Mouse (Mus musculus) liver, embryonic 12.5 days (tissue): Measurements from ENCODE around the gene Foxg1. TPM values are rescaled to one million over a fixed set of nuclear protein-coding genes. Genes with fewer than 3 reads are reported as not detected.

ENCODE experiments used
- ATAC-seq: fragments of 200-750 bp; cut with Nextera tagmentation; 2 replicates; pipeline ENCODE4 v1.8.0; 2017; ENCODE audit warnings: moderate number of reproducible peaks, mild to moderate bottlenecking, moderate library complexity
- H3K27ac ChIP-seq: fragments of 300-500 bp; sonication (generic); 2 replicates; pipeline ENCODE4 v1.5.1; 2016; ENCODE audit warnings: mild to moderate bottlenecking
- H3K27me3 ChIP-seq: fragments of 300-500 bp; sonication (generic); replicated peaks from 2 replicates; pipeline ENCODE4 v1.6.1; 2016; ENCODE audit warnings: mild to moderate bottlenecking, moderate library complexity
- H3K36me3 ChIP-seq: fragments of 300-500 bp; sonication (generic); 2 replicates; pipeline ENCODE4 v1.6.1; 2016; ENCODE audit warnings: mild to moderate bottlenecking, moderate library complexity
- H3K4me1 ChIP-seq: fragments of 300-500 bp; sonication (generic); 2 replicates; pipeline ENCODE4 v1.6.1; 2016
- H3K4me2 ChIP-seq: fragments of 300-500 bp; sonication (generic); 2 replicates; pipeline ENCODE4 v1.6.1; 2016; ENCODE audit warnings: mild to moderate bottlenecking, moderate library complexity
- H3K4me3 ChIP-seq: fragments of 300-500 bp; sonication (generic); 2 replicates; pipeline ENCODE4 v1.5.1; 2016; ENCODE audit warnings: mild to moderate bottlenecking, moderate library complexity
- H3K9ac ChIP-seq: fragments of 300-500 bp; sonication (generic); 2 replicates; pipeline ENCODE4 v1.6.1; 2016; ENCODE audit warnings: mild to moderate bottlenecking, moderate library complexity
- H3K9me3 ChIP-seq: fragments of 300-500 bp; sonication (generic); replicated peaks from 2 replicates; pipeline ENCODE4 v1.6.1; 2016; ENCODE audit warnings: mild to moderate bottlenecking, moderate library complexity
- WGBS: fragments of 180-500 bp; shearing (Covaris S2); methylation state at CpG from one replicate; pipeline ENCODE4 v1.1.7; 2016; ENCODE audit not compliant: insufficient replicate concordance; 5-methylcytosine and 5-hydroxymethylcytosine counted together
- polyA plus RNA-seq: library from polyadenylated mRNA; unstranded; fragments of >200 nt; fragmentation: Nextera tagmentation; extraction: Ambion mirVana; gene quantifications from 2 replicates; pipeline ENCODE4 v1.2.1, GENCODE M21; 2016

Foxg1 gene
- polyA plus RNA-seq, 1 experiment from 2014 or later: not detected

DNA sequence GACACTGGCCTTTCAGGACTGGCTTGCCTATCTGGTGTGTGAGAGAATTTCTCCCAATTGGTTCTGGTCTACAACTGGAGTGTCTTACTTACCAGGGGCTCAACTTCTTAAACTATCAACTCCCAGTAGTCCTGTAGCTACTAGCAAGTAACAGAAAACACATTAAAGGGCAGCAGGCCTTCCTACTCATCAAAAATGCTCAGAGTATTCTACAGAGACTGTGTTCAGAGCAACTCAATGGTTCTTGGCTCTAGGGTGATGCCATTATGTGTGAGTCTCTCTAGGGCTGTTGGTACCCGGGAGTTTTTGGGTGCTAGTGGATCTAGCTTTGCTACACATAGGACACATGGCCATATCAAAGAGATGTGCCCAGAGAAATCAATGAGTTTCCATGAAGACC lies 3.5 kb upstream of the Foxg1 start:
- peaks cover 10% of the 10 kb centered on the region; the same call in 1 of the 2 replicates for H3K4me1 ChIP-seq
- H3K9me3 ChIP-seq: no peaks in the 10 kb centered on the region
- H3K27me3 ChIP-seq: peaks cover 95% of the 10 kb centered on the region
- no peak overlapping the region for H3K4me2 ChIP-seq
- no peak overlapping the region for H3K4me3 ChIP-seq
- H3K9ac ChIP-seq: no peak overlapping the region
- ATAC-seq: no peak
- WGBS: 0% methylated on average over 1 of the region's 1 CpGs
- H3K36me3 ChIP-seq: no peaks in the 10 kb centered on the region
- no peak overlapping the region for H3K27ac ChIP-seq

DNA sequence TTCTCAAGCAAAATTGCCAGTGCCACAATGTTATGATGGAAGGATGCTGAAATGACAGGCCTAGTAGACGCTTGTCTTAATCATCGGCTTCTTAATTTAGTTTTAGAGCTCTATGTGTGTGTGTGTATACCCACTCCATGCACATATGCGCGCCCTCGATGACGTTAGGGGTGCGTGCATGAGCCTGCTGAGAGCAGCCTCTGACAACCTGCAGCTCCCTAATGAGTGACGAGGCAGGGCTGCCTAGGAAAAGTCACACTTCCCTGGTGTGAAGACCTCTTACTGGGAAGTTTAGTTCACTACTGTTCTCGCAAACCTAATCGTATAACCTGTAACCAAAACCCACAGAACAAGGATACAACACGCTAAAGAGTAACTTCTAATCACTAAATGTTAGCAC lies 3.0 kb upstream of the Foxg1 start:
- no peaks in the 10 kb centered on the region for H3K36me3 ChIP-seq
- ATAC-seq: no peak
- H3K9ac ChIP-seq: no peak overlapping the region
- H3K27me3 ChIP-seq: peaks cover 95% of the 10 kb centered on the region
- H3K27ac ChIP-seq: no peak overlapping the region
- 8% methylated on average over 11 of the region's 11 CpGs for WGBS
- H3K4me3 ChIP-seq: no peak overlapping the region
- H3K4me1 ChIP-seq: peaks cover 11% of the 10 kb centered on the region; the same call in 1 of the 2 replicates
- H3K9me3 ChIP-seq: no peaks in the 10 kb centered on the region
- no peak overlapping the region for H3K4me2 ChIP-seq

DNA sequence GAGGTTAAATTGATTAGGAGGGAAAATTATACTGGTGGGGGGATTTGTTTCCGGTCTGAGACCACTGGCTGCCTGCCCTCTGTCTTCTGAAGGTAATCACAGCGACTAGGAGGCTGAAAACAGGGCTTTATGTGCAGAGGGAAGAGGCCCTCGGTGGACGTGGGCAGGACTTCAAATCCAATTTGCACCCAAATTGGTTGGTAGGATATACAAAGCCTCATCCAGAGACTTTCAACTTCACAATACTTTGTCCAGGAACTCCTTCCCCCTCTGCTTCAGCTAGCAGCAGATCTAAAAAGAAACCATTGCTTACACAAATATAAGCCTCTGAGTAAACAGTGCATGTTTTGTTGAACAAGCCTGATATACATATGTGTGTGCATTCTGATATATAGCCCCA lies 2.0 kb upstream of the Foxg1 start:
- WGBS: 1% methylated on average over 4 of the region's 4 CpGs
- Histone ChIP-seq H3K4me1 (peaks cover 11% of the 10 kb centered on the region; the same call in 1 of the 2 replicates), H3K36me3 (no peaks in the 10 kb centered on the region), H3K9ac (no peak overlapping the region), H3K27ac (no peak overlapping the region), H3K9me3 (no peaks in the 10 kb centered on the region), H3K4me3 (no peak overlapping the region), H3K4me2 (no peak overlapping the region), H3K27me3 (peaks cover 98% of the 10 kb centered on the region)
- ATAC-seq: no peak

DNA sequence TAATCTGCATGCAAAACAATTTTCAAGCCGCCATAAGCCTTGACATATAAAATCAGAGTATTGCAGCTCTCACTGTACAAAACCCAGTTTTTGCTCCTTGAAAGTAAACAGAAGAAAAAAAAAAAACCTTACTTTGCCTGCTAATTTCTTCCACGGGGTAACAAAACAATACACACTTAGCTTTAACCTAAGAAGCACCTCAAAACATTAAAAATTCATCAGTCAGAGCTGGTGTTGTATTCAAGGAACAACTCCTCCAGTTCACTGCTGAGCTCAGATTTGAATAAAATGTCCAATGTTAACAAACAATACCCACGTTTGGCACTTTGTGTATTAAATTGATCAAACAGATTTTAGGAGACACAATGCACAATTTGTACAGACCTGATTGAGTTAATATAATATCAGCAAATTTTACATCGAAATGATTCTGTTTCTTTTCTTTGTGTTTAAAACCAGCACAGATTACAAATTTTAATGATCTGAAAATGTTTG lies 1.4 kb upstream of the Foxg1 start:
- Histone ChIP-seq H3K9ac (no peak overlapping the region), H3K36me3 (no peaks in the 10 kb centered on the region), H3K27ac (no peak overlapping the region), H3K9me3 (no peaks in the 10 kb centered on the region), H3K4me3 (no peak overlapping the region), H3K4me2 (no peak overlapping the region), H3K4me1 (peaks cover 11% of the 10 kb centered on the region; the same call in 1 of the 2 replicates), H3K27me3 (peaks cover 98% of the 10 kb centered on the region)
- 4% methylated on average over 4 of the region's 4 CpGs for WGBS
- ATAC-seq: no peak

DNA sequence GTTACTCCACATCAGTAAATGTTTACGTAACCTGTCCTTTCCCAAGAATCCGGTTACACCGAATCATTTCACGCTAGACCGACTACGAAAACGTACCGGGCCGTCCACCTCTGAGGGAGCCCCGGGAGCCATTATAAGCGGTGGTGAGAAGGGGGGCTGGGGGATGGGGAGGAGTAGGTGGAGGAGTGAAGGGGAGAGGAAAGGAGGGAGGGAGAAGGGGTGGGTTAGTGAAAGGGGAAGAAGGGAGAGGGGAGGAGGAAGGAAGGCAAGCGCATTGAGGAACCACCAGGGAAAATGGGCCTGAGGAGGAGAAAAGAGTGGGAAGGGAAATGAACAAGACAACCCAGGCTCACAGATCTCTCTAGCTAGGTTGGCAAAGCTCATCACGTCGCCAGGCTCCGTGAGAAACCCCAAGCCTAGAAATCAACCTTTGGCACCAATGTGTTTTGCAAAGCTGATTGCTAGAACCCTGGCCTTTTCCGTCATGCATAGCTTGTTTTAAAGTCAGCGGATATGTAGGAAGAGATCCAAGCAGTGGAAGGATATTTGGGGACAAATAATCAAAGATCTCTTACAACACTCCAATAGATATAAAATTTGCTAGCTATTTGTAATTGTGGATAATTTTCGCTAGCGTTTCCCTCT lies 617 bp upstream of the Foxg1 start:
- Histone ChIP-seq H3K9ac (no peak overlapping the region), H3K4me2 (no peak overlapping the region), H3K4me1 (peaks cover 11% of the 10 kb centered on the region; the same call in 1 of the 2 replicates), H3K36me3 (no peaks in the 10 kb centered on the region), H3K4me3 (no peak overlapping the region), H3K9me3 (no peaks in the 10 kb centered on the region), H3K27ac (no peak overlapping the region), H3K27me3 (peaks cover 92% of the 10 kb centered on the region)
- no peak for ATAC-seq
- 2% methylated on average over 19 of the region's 19 CpGs for WGBS

DNA sequence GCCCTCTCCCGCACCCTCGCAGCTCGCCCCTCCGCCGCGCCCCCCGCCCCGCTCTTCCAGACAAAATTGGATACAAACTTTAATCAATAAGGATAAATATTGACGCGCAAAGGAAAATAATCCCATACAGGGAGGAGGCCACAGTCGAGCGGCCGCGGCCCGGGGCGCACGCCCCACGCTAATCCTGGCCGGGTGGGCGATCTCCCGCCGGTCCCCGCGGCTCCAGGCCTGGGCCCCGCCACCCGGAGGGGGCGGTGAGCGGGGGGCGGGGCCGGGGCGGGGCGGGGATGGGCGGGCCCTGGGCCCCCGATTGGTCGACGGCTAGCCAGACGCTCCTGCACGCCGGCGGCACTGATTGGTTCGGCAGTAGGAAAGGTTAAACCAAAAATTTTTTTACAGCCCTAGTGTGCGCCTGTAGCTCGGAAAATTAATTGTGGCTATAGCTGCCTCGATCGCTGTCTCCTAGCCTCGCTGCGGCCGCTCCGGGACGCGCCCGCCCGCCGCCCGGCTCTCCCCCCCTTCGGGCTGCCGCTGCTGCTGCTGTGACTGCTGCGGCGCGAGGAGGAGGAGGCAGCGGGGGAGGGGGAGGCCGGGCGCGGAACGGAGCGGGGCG lies 1.2 kb downstream of the Foxg1 start:
- H3K9ac ChIP-seq: no peak overlapping the region
- ATAC-seq: peak; percentile 73
- peak overlapping the region; percentile 38 for H3K4me3 ChIP-seq
- H3K27me3 ChIP-seq: peaks cover 81% of the 10 kb centered on the region
- no peak overlapping the region for H3K27ac ChIP-seq
- no peaks in the 10 kb centered on the region for H3K9me3 ChIP-seq
- WGBS: under 1% methylated on average over 54 of the region's 67 CpGs
- H3K36me3 ChIP-seq: no peaks in the 10 kb centered on the region
- H3K4me2 ChIP-seq: peak overlapping the region; percentile 52
- peaks cover 11% of the 10 kb centered on the region; the same call in 1 of the 2 replicates for H3K4me1 ChIP-seq

DNA sequence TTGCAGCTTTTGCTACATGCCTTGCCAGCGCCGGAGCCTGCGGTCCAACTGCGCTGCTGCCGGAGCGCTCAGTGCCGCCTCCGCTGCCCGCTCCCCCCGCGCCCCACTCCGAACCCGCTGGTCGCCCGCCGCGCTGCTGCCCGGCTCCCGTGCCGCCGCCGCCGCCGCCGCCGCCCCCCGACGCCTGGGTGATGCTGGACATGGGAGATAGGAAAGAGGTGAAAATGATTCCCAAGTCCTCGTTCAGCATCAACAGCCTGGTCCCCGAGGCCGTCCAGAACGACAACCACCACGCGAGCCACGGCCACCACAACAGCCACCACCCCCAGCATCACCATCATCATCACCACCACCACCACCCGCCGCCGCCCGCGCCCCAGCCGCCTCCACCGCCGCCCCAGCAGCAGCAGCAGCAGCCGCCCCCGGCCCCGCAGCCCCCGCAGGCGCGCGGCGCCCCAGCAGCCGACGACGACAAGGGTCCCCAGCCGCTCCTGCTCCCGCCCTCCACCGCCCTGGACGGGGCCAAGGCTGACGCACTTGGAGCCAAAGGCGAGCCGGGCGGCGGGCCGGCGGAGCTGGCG lies 1.9 kb downstream of the Foxg1 start:
- H3K4me1 ChIP-seq: peaks cover 11% of the 10 kb centered on the region; the same call in 1 of the 2 replicates
- H3K9ac ChIP-seq: no peak overlapping the region
- no peak for ATAC-seq
- peaks cover 74% of the 10 kb centered on the region for H3K27me3 ChIP-seq
- no peaks in the 10 kb centered on the region for H3K36me3 ChIP-seq
- no peak overlapping the region for H3K27ac ChIP-seq
- 6% methylated on average over 35 of the region's 66 CpGs for WGBS
- no peaks in the 10 kb centered on the region for H3K9me3 ChIP-seq
- peak overlapping the region; percentile 52 for H3K4me2 ChIP-seq
- H3K4me3 ChIP-seq: peak overlapping the region; percentile 38; the same call in 1 of the 2 replicates

DNA sequence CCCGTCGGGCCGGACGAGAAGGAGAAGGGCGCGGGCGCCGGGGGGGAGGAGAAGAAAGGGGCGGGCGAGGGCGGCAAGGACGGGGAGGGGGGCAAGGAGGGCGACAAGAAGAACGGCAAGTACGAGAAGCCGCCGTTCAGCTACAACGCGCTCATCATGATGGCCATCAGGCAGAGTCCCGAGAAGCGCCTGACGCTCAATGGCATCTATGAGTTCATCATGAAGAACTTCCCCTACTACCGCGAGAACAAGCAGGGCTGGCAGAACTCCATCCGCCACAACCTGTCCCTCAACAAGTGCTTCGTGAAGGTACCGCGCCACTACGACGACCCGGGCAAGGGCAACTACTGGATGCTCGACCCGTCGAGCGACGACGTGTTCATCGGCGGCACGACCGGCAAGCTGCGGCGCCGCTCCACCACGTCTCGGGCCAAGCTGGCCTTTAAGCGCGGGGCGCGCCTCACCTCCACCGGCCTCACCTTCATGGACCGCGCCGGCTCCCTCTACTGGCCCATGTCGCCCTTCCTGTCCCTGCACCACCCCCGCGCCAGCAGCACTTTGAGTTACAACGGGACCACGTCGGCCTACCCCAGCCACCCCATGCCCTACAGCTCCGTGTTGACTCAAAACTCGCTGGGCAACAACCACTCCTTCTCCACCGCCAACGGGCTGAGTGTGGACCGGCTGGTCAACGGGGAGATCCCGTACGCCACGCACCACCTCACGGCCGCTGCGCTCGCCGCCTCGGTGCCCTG lies 2.6 kb downstream of the Foxg1 start, which contains the start of gene Gm43517:
Gm43517 (plus strand) TSS at position 299 of the 755 bp plus-strand sequence.
- ATAC-seq: peak; percentile 54; the same call in 1 of the 2 replicates
- Histone ChIP-seq H3K9ac (no peak within 1 kb of the TSS), H3K4me1 (peaks cover 11% of the 10 kb centered on the region; the same call in 1 of the 2 replicates), H3K36me3 (no peaks in the 10 kb centered on the region), H3K4me3 (peak within 1 kb of the TSS; percentile 38; the same call in 1 of the 2 replicates), H3K4me2 (peak within 1 kb of the TSS; percentile 52), H3K27ac (no peak within 1 kb of the TSS), H3K27me3 (peaks cover 73% of the 10 kb centered on the region), H3K9me3 (no peaks in the 10 kb centered on the region)
- whole genome bisulfite sequencing: 6% methylated on average over 74 of the region's 75 CpGs

DNA sequence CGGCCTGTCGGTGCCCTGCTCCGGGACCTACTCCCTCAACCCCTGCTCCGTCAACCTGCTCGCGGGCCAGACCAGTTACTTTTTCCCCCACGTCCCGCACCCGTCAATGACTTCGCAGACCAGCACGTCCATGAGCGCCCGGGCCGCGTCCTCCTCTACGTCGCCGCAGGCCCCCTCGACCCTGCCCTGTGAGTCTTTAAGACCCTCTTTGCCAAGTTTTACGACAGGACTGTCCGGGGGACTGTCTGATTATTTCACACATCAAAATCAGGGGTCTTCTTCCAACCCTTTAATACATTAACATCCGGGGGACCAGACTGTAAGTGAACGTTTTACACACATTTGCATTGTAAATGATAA lies 3.2 kb downstream of the Foxg1 start:
- no peak overlapping the region for H3K4me3 ChIP-seq
- H3K4me2 ChIP-seq: no peak overlapping the region
- 6% methylated on average over 23 of the region's 23 CpGs for WGBS
- H3K27ac ChIP-seq: no peak overlapping the region
- H3K4me1 ChIP-seq: peaks cover 11% of the 10 kb centered on the region; the same call in 1 of the 2 replicates
- H3K9me3 ChIP-seq: no peaks in the 10 kb centered on the region
- ATAC-seq: 0 out of 2 replicates have a peak, but pooled peaks have one; percentile 46
- peaks cover 73% of the 10 kb centered on the region for H3K27me3 ChIP-seq
- no peak overlapping the region for H3K9ac ChIP-seq
- no peaks in the 10 kb centered on the region for H3K36me3 ChIP-seq

DNA sequence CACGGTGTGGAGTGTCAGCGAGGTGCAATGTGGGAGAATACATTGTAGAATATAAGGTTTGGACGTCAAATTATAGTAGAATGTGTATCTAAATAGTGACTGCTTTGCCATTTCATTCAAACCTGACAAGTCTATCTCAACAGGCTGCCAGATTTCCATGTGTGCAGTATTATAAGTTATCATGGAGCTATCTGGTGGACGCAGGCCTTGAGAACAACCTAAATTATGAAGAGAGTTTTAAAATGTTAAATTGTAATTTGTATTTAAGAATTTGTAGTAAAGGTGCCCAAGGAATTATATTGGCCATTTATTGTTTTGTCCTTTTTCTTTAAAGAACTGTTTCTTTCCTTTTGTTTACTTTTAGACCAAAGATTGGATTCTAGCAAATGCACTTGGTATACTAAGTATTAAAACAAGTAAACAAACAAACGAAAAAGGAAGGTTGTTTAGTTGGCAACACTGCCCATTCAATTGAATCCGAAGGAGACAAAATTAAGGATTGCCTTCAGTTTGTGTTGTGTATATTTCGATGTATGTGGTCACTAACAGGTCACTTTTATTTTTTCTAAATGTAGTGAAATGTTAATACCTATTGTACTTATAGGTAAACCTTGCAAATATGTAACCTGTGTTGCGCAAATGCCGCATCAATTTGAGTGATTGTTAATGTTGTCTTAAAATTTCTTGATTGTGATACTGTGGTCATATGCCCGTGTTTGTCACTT lies 3.8 kb downstream of the Foxg1 start:
- Histone ChIP-seq H3K4me2 (no peak overlapping the region), H3K9ac (no peak overlapping the region), H3K4me3 (no peak overlapping the region), H3K9me3 (no peaks in the 10 kb centered on the region), H3K27me3 (peaks cover 73% of the 10 kb centered on the region), H3K4me1 (peaks cover 11% of the 10 kb centered on the region; the same call in 1 of the 2 replicates), H3K27ac (no peak overlapping the region), H3K36me3 (no peaks in the 10 kb centered on the region)
- 14% methylated on average over 10 of the region's 10 CpGs for WGBS
- no peak for ATAC-seq
